ENCODE assay signal across 7 mouse cellular contexts in genomic region chr8:125518301-125518700, GRCm38 (mm10). TPM values are rescaled to one million over a fixed set of nuclear protein-coding genes. Genes with fewer than 3 reads are reported as not detected.
DNase-seq lines count a peak whose midpoint lies in the region; ATAC-seq and TF ChIP-seq lines count a peak whose summit lies in the region.

No protein-coding gene starts in this region.

- peak overlapping the region; percentile 37; the same call in 1 of the 2 replicates for H3K4me3 ChIP-seq in E14TG2a.4 (replicated peaks; ENCODE audit: low read length)
- no peak overlapping the region for H3K4me3 ChIP-seq in neural tube, embryonic 15.5 days (replicated peaks)
- no peak overlapping the region for H3K4me3 ChIP-seq in midbrain, embryonic 13.5 days (replicated peaks)

- H3K27ac ChIP-seq in neural tube, embryonic 15.5 days (replicated peaks), result no peak overlapping the region
- H3K27ac ChIP-seq in midbrain, embryonic 13.5 days, result no peak overlapping the region

- no peak for TF ChIP-seq CTCF in E14TG2a.4 (conservative IDR thresholded peaks at IDR 0.05; ENCODE audit: low read length)

- DNase-seq in adrenal gland, adult 8-10 months, result peak; percentile 52
- DNase-seq in heart, postnatal 25 days (ENCODE audit: low spot score), result peak; percentile 41
- peak; percentile 65 to 80 for DNase-seq in lung, adult 18-20 months

- no peaks in the 10 kb centered on the region for H3K27me3 ChIP-seq in E14TG2a.4 (ENCODE audit: insufficient read depth, low read length)
- 0 out of 2 replicates have a peak, but pooled peaks cover 3% of the 10 kb centered on the region for H3K27me3 ChIP-seq in neural tube, embryonic 15.5 days (replicated peaks)
- no peaks in the 10 kb centered on the region for H3K27me3 ChIP-seq in midbrain, embryonic 13.5 days

- no peak overlapping the region for H3K4me2 ChIP-seq in neural tube, embryonic 15.5 days
- H3K4me2 ChIP-seq in midbrain, embryonic 13.5 days (replicated peaks), result no peak overlapping the region

- H3K36me3 ChIP-seq in E14TG2a.4 (ENCODE audit: insufficient read depth, low read length), result no peaks in the 10 kb centered on the region
- no peaks in the 10 kb centered on the region for H3K36me3 ChIP-seq in neural tube, embryonic 15.5 days
- H3K36me3 ChIP-seq in midbrain, embryonic 13.5 days, result no peaks in the 10 kb centered on the region

- no peak for ATAC-seq in neural tube, embryonic 15.5 days (ENCODE audit: low FRiP score)
- ATAC-seq in midbrain, embryonic 13.5 days, result no peak
- no peak for ATAC-seq in frontal cortex, adult (ENCODE audit: low TSS enrichment)

- 88% methylated on average over 6 of the region's 6 CpGs for WGBS in neural tube, embryonic 15.5 days
- 84% methylated on average over 6 of the region's 6 CpGs for WGBS in midbrain, embryonic 13.5 days

- H3K9ac ChIP-seq in neural tube, embryonic 15.5 days (replicated peaks), result no peak overlapping the region
- no peak overlapping the region for H3K9ac ChIP-seq in midbrain, embryonic 13.5 days (replicated peaks)

- no peaks in the 10 kb centered on the region for H3K9me3 ChIP-seq in E14TG2a.4 (ENCODE audit: low read length)
- H3K9me3 ChIP-seq in neural tube, embryonic 15.5 days (replicated peaks), result no peaks in the 10 kb centered on the region
- H3K9me3 ChIP-seq in midbrain, embryonic 13.5 days, result no peaks in the 10 kb centered on the region

- intact Hi-C loops in heart, postnatal 25 days (cut with DNase I), result loop anchor here (5.0 kb wide), 1 partner anchor 321 kb away; no protein-coding TSS in a partner anchor

- peaks cover 99% of the 10 kb centered on the region for H3K4me1 ChIP-seq in E14TG2a.4 (replicated peaks; ENCODE audit: low read depth, low read length)
- H3K4me1 ChIP-seq in neural tube, embryonic 15.5 days, result peaks cover 41% of the 10 kb centered on the region
- H3K4me1 ChIP-seq in midbrain, embryonic 13.5 days (replicated peaks), result peaks cover 50% of the 10 kb centered on the region

RNA-seq across cellular contexts. Expression of gene Sipa1l2, which starts 51.3 kb away (rescaled TPM):
- 10 to 100 TPM; 48.7 to 56.9 (median 53.8) TPM for total RNA-seq in adrenal gland, adult 8-10 months (2022)
- total RNA-seq in heart, postnatal 25 days (2021), result 10 to 100 TPM; 43.7 to 44.8 TPM
- polyA plus RNA-seq in neural tube, embryonic 15.5 days (2015; fragmentation: Nextera tagmentation; extraction: Ambion mirVana), result 16.3 and 16.8 TPM in 2 replicates
- 27.5 and 31.8 TPM in 2 replicates for polyA plus RNA-seq in midbrain, embryonic 13.5 days (2015; fragmentation: Nextera tagmentation; extraction: Ambion mirVana)
